12 mouse cellular contexts compared by ENCODE assay signal in the genomic region with DNA sequence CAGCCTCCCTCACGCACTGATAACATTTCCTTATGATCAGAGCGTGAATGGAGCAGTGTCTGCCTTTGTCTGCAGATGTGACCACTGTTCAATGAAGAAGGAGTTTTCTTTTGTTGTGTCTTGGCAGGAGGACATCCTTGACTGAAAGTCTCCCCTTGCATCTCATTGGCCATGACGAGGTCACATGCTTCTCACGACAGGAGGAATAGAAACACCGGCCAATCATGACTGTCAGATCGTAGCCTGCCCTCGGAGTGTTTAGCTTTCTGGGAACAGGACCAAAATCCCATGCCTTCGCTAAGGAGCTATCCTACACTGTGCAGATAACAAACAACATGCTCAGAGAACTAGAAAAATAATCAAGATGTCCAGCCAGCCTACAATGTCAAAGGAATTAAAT. TPM values are rescaled to one million over a fixed set of nuclear protein-coding genes. Genes with fewer than 3 reads are reported as not detected.
A peak's percentile ranks its signal among the peaks of the same experiment; 100 is the strongest.
DNase-seq lines count a peak whose midpoint lies in the region; ATAC-seq lines count a peak whose summit lies in the region.
"Had no signal": no experiment of that assay in that cellular context is flagged by ENCODE, and none has a peak within 500 bp of the region (broad histone marks: within the 10 kb centered on the region; RNA-seq: fewer than 3 reads in every experiment).

No protein-coding gene starts in this region.

- no peak overlapping the region for H3K4me3 ChIP-seq in forebrain, embryonic 13.5 days
- H3K4me3 ChIP-seq in forebrain, embryonic 11.5 days (ENCODE audit: low read depth, low read length): no peak overlapping the region
- no peak overlapping the region for H3K4me3 ChIP-seq in forebrain, embryonic 16.5 days (replicated peaks; ENCODE audit: low read length)
- H3K4me3 ChIP-seq in limb, embryonic 10.5 days: no peak overlapping the region
- H3K4me3 ChIP-seq: embryonic facial prominence, embryonic 15.5 days; liver, embryonic 15.5 days; stomach, embryonic 15.5 days had no signal

- no peaks in the 10 kb centered on the region for H3K36me3 ChIP-seq in forebrain, embryonic 13.5 days (ENCODE audit: poor library complexity, severe bottlenecking)
- no peaks in the 10 kb centered on the region for H3K36me3 ChIP-seq in forebrain, embryonic 11.5 days (ENCODE audit: control insufficient read depth, insufficient read depth, low read length)
- H3K36me3 ChIP-seq in forebrain, embryonic 16.5 days (ENCODE audit: control insufficient read depth, insufficient read depth): no peaks in the 10 kb centered on the region
- H3K36me3 ChIP-seq in limb, embryonic 10.5 days: no peaks in the 10 kb centered on the region
- H3K36me3 ChIP-seq: embryonic facial prominence, embryonic 15.5 days; liver, embryonic 15.5 days; stomach, embryonic 15.5 days had no signal

- no peak overlapping the region for H3K9ac ChIP-seq in forebrain, embryonic 13.5 days
- H3K9ac ChIP-seq in forebrain, embryonic 11.5 days (ENCODE audit: low read length): no peak overlapping the region
- H3K9ac ChIP-seq in forebrain, embryonic 16.5 days (replicated peaks; ENCODE audit: low read depth, low read length): no peak overlapping the region
- H3K9ac ChIP-seq: embryonic facial prominence, embryonic 15.5 days; liver, embryonic 15.5 days; stomach, embryonic 15.5 days had no signal

- peaks cover 42% of the 10 kb centered on the region for H3K4me1 ChIP-seq in forebrain, embryonic 13.5 days
- H3K4me1 ChIP-seq in forebrain, embryonic 11.5 days (replicated peaks; ENCODE audit: control insufficient read depth, insufficient read depth, low read length): no peaks in the 10 kb centered on the region
- peaks cover 13% of the 10 kb centered on the region for H3K4me1 ChIP-seq in forebrain, embryonic 16.5 days (replicated peaks; ENCODE audit: control insufficient read depth, insufficient read depth, low read length)
- H3K4me1 ChIP-seq in limb, embryonic 10.5 days: peaks cover 47% of the 10 kb centered on the region

- WGBS in forebrain, embryonic 13.5 days: 37% methylated on average over 8 of the region's 8 CpGs
- WGBS in forebrain, embryonic 11.5 days: 64% methylated on average over 8 of the region's 8 CpGs
- 22% methylated on average over 8 of the region's 8 CpGs for WGBS in forebrain, embryonic 16.5 days
- 86% methylated on average over 8 of the region's 8 CpGs for WGBS in limb, embryonic 10.5 days

- H3K27me3 ChIP-seq in forebrain, embryonic 13.5 days: no peaks in the 10 kb centered on the region
- no peaks in the 10 kb centered on the region for H3K27me3 ChIP-seq in forebrain, embryonic 11.5 days (ENCODE audit: control insufficient read depth, insufficient read depth, low read length)
- no peaks in the 10 kb centered on the region for H3K27me3 ChIP-seq in forebrain, embryonic 16.5 days (replicated peaks; ENCODE audit: control insufficient read depth, insufficient read depth, low read length)
- no peaks in the 10 kb centered on the region for H3K27me3 ChIP-seq in limb, embryonic 10.5 days (ENCODE audit: low read depth, poor library complexity, severe bottlenecking)
- H3K27me3 ChIP-seq: embryonic facial prominence, embryonic 15.5 days; stomach, embryonic 15.5 days had no signal

- H3K27ac ChIP-seq in forebrain, embryonic 13.5 days: no peak overlapping the region
- H3K27ac ChIP-seq in forebrain, embryonic 11.5 days (ENCODE audit: low read depth, low read length): no peak overlapping the region
- H3K27ac ChIP-seq in forebrain, embryonic 16.5 days (ENCODE audit: low read length): no peak overlapping the region
- H3K27ac ChIP-seq in limb, embryonic 10.5 days: no peak overlapping the region
- H3K27ac ChIP-seq: liver, embryonic 15.5 days had no signal

- H3K9me3 ChIP-seq in forebrain, embryonic 13.5 days (replicated peaks): no peaks in the 10 kb centered on the region
- no peaks in the 10 kb centered on the region for H3K9me3 ChIP-seq in forebrain, embryonic 11.5 days (ENCODE audit: control insufficient read depth, low read length)
- no peaks in the 10 kb centered on the region for H3K9me3 ChIP-seq in forebrain, embryonic 16.5 days (ENCODE audit: control insufficient read depth, low read length)
- no peaks in the 10 kb centered on the region for H3K9me3 ChIP-seq in limb, embryonic 10.5 days (replicated peaks)
- H3K9me3 ChIP-seq: embryonic facial prominence, embryonic 15.5 days; liver, embryonic 15.5 days; stomach, embryonic 15.5 days had no signal

- no peak for DNase-seq in forebrain, embryonic 11.5 days (ENCODE audit: low spot score)
- DNase-seq in kidney, postnatal 4 days: peak; percentile 21 to 39
- no peak for DNase-seq in kidney, postnatal 36 days
- DNase-seq in ES-CJ7 (ENCODE audit: low read depth, low spot score): peak; percentile 23
- DNase-seq in urinary bladder, adult 18-20 months (ENCODE audit: low spot score in 2 of 2): no peak
- DNase-seq in limb, embryonic 10.5 days (ENCODE audit: low spot score): no peak

- peak; percentile 38; the same call in 1 of the 2 replicates for ATAC-seq in forebrain, embryonic 13.5 days
- ATAC-seq in forebrain, embryonic 11.5 days (replicated peaks; ENCODE audit: low FRiP score): no peak
- ATAC-seq in forebrain, embryonic 16.5 days: 0 out of 2 replicates have a peak, but pooled peaks have one; percentile 57
- ATAC-seq: intestine, postnatal 0 days had no signal

- H3K4me2 ChIP-seq in forebrain, embryonic 13.5 days: no peak overlapping the region
- H3K4me2 ChIP-seq in forebrain, embryonic 11.5 days (ENCODE audit: low read depth, low read length, severe bottlenecking): no peak overlapping the region
- no peak overlapping the region for H3K4me2 ChIP-seq in forebrain, embryonic 16.5 days (ENCODE audit: low read length)
- H3K4me2 ChIP-seq: embryonic facial prominence, embryonic 15.5 days; liver, embryonic 15.5 days; stomach, embryonic 15.5 days had no signal

RNA-seq across cellular contexts. Expression of a gene that starts 35.4 kb away (rescaled TPM):
- 42.3 and 46.9 TPM in 2 replicates for polyA plus RNA-seq in forebrain, embryonic 13.5 days (2015; fragmentation: Nextera tagmentation; extraction: Ambion mirVana)
- polyA plus RNA-seq in forebrain, embryonic 11.5 days (2014; fragmentation: Nextera tagmentation; extraction: Ambion mirVana): 53.0 and 55.2 TPM in 2 replicates
- polyA plus RNA-seq in forebrain, embryonic 16.5 days (2015; fragmentation: Nextera tagmentation; extraction: Ambion mirVana): 45.2 and 47.6 TPM in 2 replicates
- 41.4 and 48.6 TPM in 2 replicates for polyA plus RNA-seq in limb, embryonic 10.5 days (2016; fragmentation: Nextera tagmentation; extraction: Ambion mirVana)

RNA-seq across cellular contexts. Expression of a gene that starts 42.1 kb away (rescaled TPM):
- 6.7 and 7.6 TPM in 2 replicates for polyA plus RNA-seq in forebrain, embryonic 13.5 days (2015; fragmentation: Nextera tagmentation; extraction: Ambion mirVana)
- 9.4 and 11.0 TPM in 2 replicates for polyA plus RNA-seq in forebrain, embryonic 11.5 days (2014; fragmentation: Nextera tagmentation; extraction: Ambion mirVana)
- 9.3 and 10.9 TPM in 2 replicates for polyA plus RNA-seq in forebrain, embryonic 16.5 days (2015; fragmentation: Nextera tagmentation; extraction: Ambion mirVana)
- polyA plus RNA-seq in limb, embryonic 10.5 days (2016; fragmentation: Nextera tagmentation; extraction: Ambion mirVana): 6.4 and 8.2 TPM in 2 replicates

Comparison
In these comparisons a context has a peak if more than half of its experiments do, and no peak if none do; other contexts are left out.
1. DNase-seq: peak in kidney, postnatal 4 days (2 of 2) and ES-CJ7 (single experiment); none in forebrain, embryonic 11.5 days (single experiment), kidney, postnatal 36 days (0 of 2), urinary bladder, adult 18-20 months (0 of 2) and limb, embryonic 10.5 days (single experiment).